Mouse (Mus musculus): ENCODE measurements around the gene Mindy2.

DNA sequence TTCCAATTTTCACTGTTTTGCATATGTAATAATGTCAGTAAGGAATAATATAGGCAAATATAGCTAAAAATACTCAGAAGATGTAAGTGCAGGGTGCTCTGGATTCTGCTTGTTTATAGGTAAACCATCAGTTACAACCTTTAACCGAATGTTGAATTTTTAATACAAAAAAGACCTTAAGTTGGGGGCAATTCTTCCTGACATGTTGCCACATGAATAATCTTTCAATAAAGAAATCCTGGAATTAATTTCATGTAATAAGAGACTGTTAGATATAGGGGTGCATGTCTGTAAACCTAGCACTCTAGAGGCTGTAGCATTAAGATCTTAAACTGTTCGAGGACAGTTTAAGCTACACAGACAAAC, 1.2 kb downstream of the Mindy2 start:
- TF ChIP-seq CTCF (IDR thresholded peaks at IDR 0.05; ENCODE audit: borderline replicate concordance, extremely low read depth, insufficient read depth, insufficient read length) (no peak), POLR2A (IDR thresholded peaks at IDR 0.05; ENCODE audit: borderline replicate concordance, extremely low read depth, insufficient read depth, insufficient read length, poor library complexity, severe bottlenecking) (no peak)
